Mouse (Mus musculus) thymus, adult 2 months (tissue): ENCODE data around the gene Rasal3. TPM values are rescaled to one million over a fixed set of nuclear protein-coding genes. Genes with fewer than 3 reads are reported as not detected.

ENCODE experiments used
- DNase-seq: peaks from one replicate; pipeline ENCODE4 v3.0.0; 2021
- H3K27ac ChIP-seq: fragments of 200-500 bp; 2 replicates; pipeline ENCODE4 v1.5.1; 2012; ENCODE audit warnings: low read length, control low read depth; ENCODE audit not compliant: control insufficient read depth, insufficient read depth
- H3K27me3 ChIP-seq: fragments of 200-500 bp; 2 replicates; pipeline ENCODE4 v1.6.1; 2012; ENCODE audit warnings: mild to moderate bottlenecking, low read length, moderate library complexity, mixed read lengths; ENCODE audit not compliant: control insufficient read depth, insufficient read depth
- H3K36me3 ChIP-seq: fragments of 200-500 bp; 2 replicates; pipeline ENCODE4 v1.6.1; 2012; ENCODE audit warnings: mild to moderate bottlenecking, low read length, moderate library complexity; ENCODE audit not compliant: control insufficient read depth, insufficient read depth
- H3K4me1 ChIP-seq: fragments of 200-500 bp; replicated peaks from 2 replicates; pipeline ENCODE4 v1.6.1; 2012; ENCODE audit warnings: low read length; ENCODE audit not compliant: control insufficient read depth, insufficient read depth
- H3K4me3 ChIP-seq: fragments of 200-500 bp; 2 replicates; pipeline ENCODE4 v1.5.1; 2012; ENCODE audit warnings: mild to moderate bottlenecking, low read length, control low read depth, moderate library complexity; ENCODE audit not compliant: control insufficient read depth, insufficient read depth
- CTCF ChIP-seq: fragments of 200-500 bp; IDR thresholded peaks from 2 replicates; pipeline ENCODE4 v1.5.1; 2012; ENCODE audit warnings: mild to moderate bottlenecking, control low read depth, low read length, moderate library complexity, borderline replicate concordance; ENCODE audit not compliant: control insufficient read depth, poor library complexity, insufficient read depth; ENCODE audit errors: extremely low read depth
- POLR2A ChIP-seq: fragments of 200-500 bp; IDR thresholded peaks from 2 replicates; pipeline ENCODE4 v1.6.1; 2012; ENCODE audit warnings: mild to moderate bottlenecking, low read length, control low read depth, moderate library complexity; ENCODE audit not compliant: control insufficient read depth, poor library complexity, insufficient read depth; ENCODE audit errors: extremely low read depth
- WGBS: fragments of 180-500 bp; shearing (Covaris S2); methylation state at CpG from one replicate; pipeline ENCODE4 v1.1.7; 2018; 5-methylcytosine and 5-hydroxymethylcytosine counted together
- polyA plus RNA-seq: library from polyadenylated mRNA; depleted of rRNA; stranded (reverse); fragments of >200 nt; gene quantifications from 2 replicates; pipeline ENCODE4 v1.2.3, GENCODE M21; 2012; rRNA removed

Gene Rasal3
- polyA plus RNA-seq, 1 experiment: 541 TPM

- TF ChIP-seq CTCF: no peak
- TF ChIP-seq POLR2A: no peak
- no peaks in the 10 kb centered on the region for H3K27me3 ChIP-seq
- 82% methylated on average over 1 of the region's 1 CpGs for WGBS
- no peak for DNase-seq
- peaks cover 41% of the 10 kb centered on the region for H3K36me3 ChIP-seq
- H3K4me3 ChIP-seq: no peak overlapping the region
- peaks cover 6% of the 10 kb centered on the region for H3K4me1 ChIP-seq
- H3K27ac ChIP-seq: no peak overlapping the region
Measured at GRCm38 (mm10) chr17:32341102-32341501, 62.3 kb downstream of the Rasal3 start.

Other genes starting within 250 kb of the Rasal3 start
- 63.0 and 72.7 TPM in 2 replicates for gene Notch3, start 236.7 kb downstream of the Rasal3 start, polyA plus RNA-seq
- gene Ephx3, start 214.0 kb downstream of the Rasal3 start, polyA plus RNA-seq: 1.9 and 2.0 TPM in 2 replicates
- gene Brd4, start 118.9 kb downstream of the Rasal3 start, polyA plus RNA-seq: 107 and 136 TPM in 2 replicates
- 169 and 177 TPM in 2 replicates for gene Akap8, start 82.3 kb downstream of the Rasal3 start, polyA plus RNA-seq
- gene Akap8l, start 53.0 kb downstream of the Rasal3 start, polyA plus RNA-seq: 191 and 196 TPM in 2 replicates
- gene Wiz, start 14.1 kb downstream of the Rasal3 start, polyA plus RNA-seq: 57.1 and 71.0 TPM in 2 replicates
- gene Pglyrp2, start 20.6 kb upstream of the Rasal3 start, polyA plus RNA-seq: 202 and 206 TPM in 2 replicates
- gene Cyp4f39, start 49.1 kb upstream of the Rasal3 start, polyA plus RNA-seq: 1.1 and 2.0 TPM in 2 replicates
- gene Cyp4f17, start 102.5 kb upstream of the Rasal3 start, polyA plus RNA-seq: 4.8 and 4.9 TPM in 2 replicates
- gene Cyp4f16, start 133.0 kb upstream of the Rasal3 start, polyA plus RNA-seq: 17.0 and 18.4 TPM in 2 replicates
- not detected in 2 replicates for gene Cyp4f37, start 217.7 kb upstream of the Rasal3 start, polyA plus RNA-seq